Mouse (Mus musculus) hindbrain, embryonic 16.5 days (tissue): Measurements from ENCODE around the gene Pkn3. TPM values are rescaled to one million over a fixed set of nuclear protein-coding genes. Genes with fewer than 3 reads are reported as not detected.
"Not testable (repeated sequence)": the region's sequence is repeated elsewhere in the genome, so short reads cannot be mapped to it uniquely, and the experiment has no call there.

Experiments
- ATAC-seq: fragments of 200-750 bp; cut with Nextera tagmentation; 2 replicates; pipeline ENCODE4 v1.8.0; 2017; ENCODE audit warnings: moderate TSS enrichment, moderate library complexity
- H3K27ac ChIP-seq: fragments of 300-500 bp; sonication (generic); 2 replicates; pipeline ENCODE4 v1.5.1; 2014; ENCODE audit warnings: low read depth, mild to moderate bottlenecking, control low read depth, low read length, moderate library complexity
- H3K27me3 ChIP-seq: fragments of 300-500 bp; sonication (generic); replicated peaks from 2 replicates; pipeline ENCODE4 v1.6.1; 2014; ENCODE audit warnings: low read length; ENCODE audit not compliant: control insufficient read depth, insufficient read depth
- H3K36me3 ChIP-seq: fragments of 300-500 bp; sonication (generic); 2 replicates; pipeline ENCODE4 v1.6.1; 2014; ENCODE audit warnings: mild to moderate bottlenecking, low read length, moderate library complexity, mixed read lengths; ENCODE audit not compliant: control insufficient read depth, insufficient read depth
- H3K4me1 ChIP-seq: fragments of 300-500 bp; sonication (generic); 2 replicates; pipeline ENCODE4 v1.6.1; 2014; ENCODE audit warnings: low read depth, low read length; ENCODE audit not compliant: control insufficient read depth, insufficient read depth
- H3K4me2 ChIP-seq: fragments of 300-500 bp; sonication (generic); 2 replicates; pipeline ENCODE4 v1.6.1; 2014; ENCODE audit warnings: mild to moderate bottlenecking, low read length, control low read depth, moderate library complexity
- H3K4me3 ChIP-seq: fragments of 300-500 bp; sonication (generic); 2 replicates; pipeline ENCODE4 v1.5.1; 2014; ENCODE audit warnings: mild to moderate bottlenecking, low read length, control low read depth, moderate library complexity
- H3K9ac ChIP-seq: fragments of 300-500 bp; sonication (generic); 2 replicates; pipeline ENCODE4 v1.6.1; 2014; ENCODE audit warnings: low read depth, mild to moderate bottlenecking, control low read depth, low read length, moderate library complexity
- H3K9me3 ChIP-seq: fragments of 300-500 bp; sonication (generic); 2 replicates; pipeline ENCODE4 v1.6.1; 2014; ENCODE audit warnings: mild to moderate bottlenecking, low read length, moderate library complexity; ENCODE audit not compliant: control insufficient read depth
- WGBS: fragments of 180-500 bp; shearing (Covaris S2); extraction: QIAGEN DNeasy Blood & Tissue Kit; methylation state at CpG from one replicate; pipeline ENCODE4 v1.1.7; 2014; 5-methylcytosine and 5-hydroxymethylcytosine counted together
- polyA plus RNA-seq: library from polyadenylated mRNA; unstranded; fragments of >200 nt; fragmentation: Nextera tagmentation; extraction: Ambion mirVana; gene quantifications from 2 replicates; pipeline ENCODE4 v1.2.1, GENCODE M21; 2015

Gene Pkn3
- polyA plus RNA-seq, 1 experiment from 2014 or later: 1.6 TPM

GRCm38 (mm10) chr2:30128789-30129188 lies 51.3 kb downstream of the Pkn3 start:
- H3K36me3 ChIP-seq: no peaks in the 10 kb centered on the region
- WGBS: 31% methylated on average over 2 of the region's 2 CpGs
- H3K9ac ChIP-seq: no peak overlapping the region
- no peak overlapping the region for H3K27ac ChIP-seq
- no peaks in the 10 kb centered on the region for H3K9me3 ChIP-seq
- no peak for ATAC-seq
- H3K4me3 ChIP-seq: no peak overlapping the region
- no peaks in the 10 kb centered on the region for H3K27me3 ChIP-seq
- H3K4me2 ChIP-seq: no peak overlapping the region
- H3K4me1 ChIP-seq: peaks cover 13% of the 10 kb centered on the region

- Histone ChIP-seq H3K27me3 (no peaks in the 10 kb centered on the region), H3K4me3 (no peak overlapping the region), H3K4me2 (no peak overlapping the region), H3K9me3 (no peaks in the 10 kb centered on the region), H3K9ac (no peak overlapping the region), H3K27ac (no peak overlapping the region), H3K4me1 (peaks cover 19% of the 10 kb centered on the region), H3K36me3 (no peaks in the 10 kb centered on the region)
- 86% methylated on average over 4 of the region's 4 CpGs for WGBS
- ATAC-seq: no peak
Observed at GRCm38 (mm10) chr2:30130156-30130555, 52.7 kb downstream of the Pkn3 start.

GRCm38 (mm10) chr2:30131240-30131639 lies 53.8 kb downstream of the Pkn3 start:
- 60% methylated on average over 5 of the region's 5 CpGs for WGBS
- not testable (repeated sequence) for H3K9ac ChIP-seq, H3K9me3 ChIP-seq, H3K36me3 ChIP-seq, H3K4me2 ChIP-seq, H3K27ac ChIP-seq, ATAC-seq, H3K27me3 ChIP-seq, H3K4me3 ChIP-seq
- H3K4me1 ChIP-seq: peaks cover 20% of the 10 kb centered on the region

GRCm38 (mm10) chr2:30132801-30133612 lies 55.5 kb downstream of the Pkn3 start:
- Histone ChIP-seq H3K27ac (peak overlapping the region; percentile 85), H3K36me3 (no peaks in the 10 kb centered on the region; the same call in 1 of the 2 replicates), H3K4me1 (peaks cover 20% of the 10 kb centered on the region), H3K9ac (peak overlapping the region; percentile 87), H3K4me3 (peak overlapping the region; percentile 90), H3K9me3 (no peaks in the 10 kb centered on the region), H3K27me3 (no peaks in the 10 kb centered on the region), H3K4me2 (peak overlapping the region; percentile 98)
- WGBS: 24% methylated on average over 16 of the region's 16 CpGs
- peak; percentile 2; the same call in 1 of the 2 replicates for ATAC-seq

DNA sequence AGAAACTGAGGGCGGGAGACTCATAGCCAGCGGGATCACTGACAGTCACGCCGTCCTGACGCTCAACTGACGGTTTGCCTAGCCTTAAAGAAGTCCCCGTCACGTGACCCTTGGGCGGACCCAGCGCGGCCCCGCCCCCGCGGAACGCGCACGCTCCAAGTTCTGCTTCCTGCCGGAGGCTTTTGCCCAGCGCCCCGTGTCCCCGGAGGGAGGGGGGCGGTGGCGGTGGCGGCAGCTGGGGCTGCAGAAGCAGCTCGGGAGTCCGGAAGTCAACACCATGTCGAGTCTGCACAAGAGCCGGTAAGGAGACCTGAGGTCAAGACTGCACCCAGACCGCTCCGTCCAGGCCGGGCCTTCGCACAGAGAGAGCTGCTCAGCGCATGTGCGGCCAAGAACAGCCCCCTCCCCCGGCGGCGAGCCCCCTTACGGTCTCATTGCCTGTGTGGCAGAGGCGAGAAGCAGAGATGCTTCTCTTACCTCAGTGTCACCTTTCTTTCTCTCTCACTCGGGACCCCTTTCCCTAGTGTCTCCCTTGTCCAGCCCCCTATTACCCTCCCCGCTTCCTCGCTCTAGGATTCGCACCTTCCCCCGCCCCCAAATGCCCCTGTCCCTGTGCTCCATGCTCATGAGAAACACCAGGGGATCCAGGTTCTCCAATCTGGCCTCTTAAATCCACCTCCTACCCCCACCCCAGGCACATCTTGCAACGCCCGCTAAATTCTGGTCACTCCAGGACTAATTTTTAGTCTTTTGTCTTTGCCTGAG lies 56.3 kb downstream of the Pkn3 start, which contains the start of gene Tbc1d13:
TSS of gene Tbc1d13 (plus strand) at position 134 of the 765 bp plus-strand sequence.
- H3K36me3 ChIP-seq: no peaks in the 10 kb centered on the region; the same call in 1 of the 2 replicates
- H3K9me3 ChIP-seq: no peaks in the 10 kb centered on the region
- peaks cover 20% of the 10 kb centered on the region for H3K4me1 ChIP-seq
- ATAC-seq: peak; percentile 96
- H3K4me3 ChIP-seq: peak within 1 kb of the TSS; percentile 90
- peak within 1 kb of the TSS; percentile 98 for H3K4me2 ChIP-seq
- peak within 1 kb of the TSS; percentile 87 for H3K9ac ChIP-seq
- under 1% methylated on average over 44 of the region's 46 CpGs for WGBS
- no peaks in the 10 kb centered on the region for H3K27me3 ChIP-seq
- peak within 1 kb of the TSS; percentile 85 for H3K27ac ChIP-seq

DNA sequence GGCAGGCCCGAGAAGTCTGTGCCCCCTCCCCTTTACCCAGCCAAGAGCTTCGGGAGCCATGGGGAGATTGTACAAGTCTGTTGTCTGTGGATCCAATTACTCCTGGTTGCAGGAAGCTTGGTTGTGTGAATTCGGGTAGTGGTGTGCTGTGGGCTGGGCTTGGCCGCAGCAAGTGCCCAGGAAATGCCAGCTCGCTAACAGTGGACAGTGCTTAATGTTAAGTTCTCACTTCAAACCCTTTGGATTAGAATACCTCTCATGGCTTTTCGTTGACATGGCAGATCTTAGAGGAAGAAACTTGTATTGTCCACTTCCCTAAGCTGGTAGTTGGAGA lies 56.9 kb downstream of the Pkn3 start:
- no peaks in the 10 kb centered on the region; the same call in 1 of the 2 replicates for H3K36me3 ChIP-seq
- peak overlapping the region; percentile 87 for H3K9ac ChIP-seq
- peak overlapping the region; percentile 85 for H3K27ac ChIP-seq
- H3K4me1 ChIP-seq: peaks cover 20% of the 10 kb centered on the region
- WGBS: 22% methylated on average over 6 of the region's 6 CpGs
- ATAC-seq: 0 out of 2 replicates have a peak, but pooled peaks have one; percentile 5
- H3K4me3 ChIP-seq: peak overlapping the region; percentile 90
- H3K9me3 ChIP-seq: no peaks in the 10 kb centered on the region
- H3K4me2 ChIP-seq: peak overlapping the region; percentile 98
- no peaks in the 10 kb centered on the region for H3K27me3 ChIP-seq

GRCm38 (mm10) chr2:30134928-30135620 lies 57.6 kb downstream of the Pkn3 start:
- 46% methylated on average over 10 of the region's 10 CpGs for WGBS
- ATAC-seq: no peak
- H3K27me3 ChIP-seq: no peaks in the 10 kb centered on the region
- peaks cover 20% of the 10 kb centered on the region for H3K4me1 ChIP-seq
- H3K9me3 ChIP-seq: no peaks in the 10 kb centered on the region
- no peak overlapping the region for H3K27ac ChIP-seq
- peak overlapping the region; percentile 98 for H3K4me2 ChIP-seq
- peak overlapping the region; percentile 87 for H3K9ac ChIP-seq
- peak overlapping the region; percentile 90 for H3K4me3 ChIP-seq
- no peaks in the 10 kb centered on the region; the same call in 1 of the 2 replicates for H3K36me3 ChIP-seq

- Histone ChIP-seq H3K4me1 (peaks cover 20% of the 10 kb centered on the region), H3K4me3 (no peak overlapping the region), H3K4me2 (no peak overlapping the region), H3K27ac (no peak overlapping the region), H3K9ac (no peak overlapping the region), H3K36me3 (peaks cover 8% of the 10 kb centered on the region), H3K9me3 (no peaks in the 10 kb centered on the region), H3K27me3 (no peaks in the 10 kb centered on the region)
- WGBS: 92% methylated on average over 10 of the region's 10 CpGs
- no peak for ATAC-seq
Observed at GRCm38 (mm10) chr2:30136458-30136857, 59.0 kb downstream of the Pkn3 start.
